Mouse (Mus musculus): ENCODE data around the gene AU041133. TPM values are rescaled to one million over a fixed set of nuclear protein-coding genes. Genes with fewer than 3 reads are reported as not detected.
"Not testable (repeated sequence)": the region's sequence is repeated elsewhere in the genome, so short reads cannot be mapped to it uniquely, and the experiment has no call there.

Gene AU041133
- polyA plus RNA-seq (2012; rRNA removed) = 0.19 and 0.22 TPM in 2 replicates

- H3K27ac ChIP-seq (ENCODE audit: insufficient read depth, low read length) = peak within 1 kb of the TSS; percentile 62
- H3K27me3 ChIP-seq (ENCODE audit: control insufficient read depth, insufficient read depth, low read length) = no peaks in the 10 kb centered on the region
- 2% methylated on average over 41 of the region's 41 CpGs for WGBS
- TF ChIP-seq CTCF (IDR thresholded peaks at IDR 0.05; ENCODE audit: extremely low read depth, insufficient read depth, insufficient read length, insufficient replicate concordance) (no peak), POLR2A (IDR thresholded peaks at IDR 0.05; ENCODE audit: low read depth, low read length) (peak; percentile 56)
- no peaks in the 10 kb centered on the region for H3K36me3 ChIP-seq (ENCODE audit: control insufficient read depth, insufficient read depth, low read length)
- peak; percentile 68 to 84 for DNase-seq (ENCODE audit: low read depth in 1 of 2, low spot score in 2 of 2)
- peak within 1 kb of the TSS; percentile 70 for H3K4me3 ChIP-seq (ENCODE audit: extremely low read depth, insufficient read depth, insufficient read length)
- no peaks in the 10 kb centered on the region for H3K4me1 ChIP-seq (ENCODE audit: control insufficient read depth, insufficient read depth, insufficient read length)
Observed at GRCm38 (mm10) chr10:82127850-82128401, at the start of gene AU041133. TSS of gene AU041133 (plus strand) at chr10:82128013.

GRCm38 (mm10) chr10:82082728-82083621 is 44.8 kb upstream of the AU041133 start, which contains the start of gene BC024063:
TSS of gene BC024063 (plus strand) at chr10:82083353.
- peak; percentile 40 to 51 for DNase-seq (ENCODE audit: low read depth in 1 of 2, low spot score in 2 of 2)
- peak within 1 kb of the TSS; percentile 61 for H3K4me3 ChIP-seq (ENCODE audit: extremely low read depth, insufficient read depth, insufficient read length)
- H3K27ac ChIP-seq (ENCODE audit: insufficient read depth, low read length) = peak within 1 kb of the TSS; percentile 66
- 27% methylated on average over 42 of the region's 42 CpGs for WGBS
- H3K36me3 ChIP-seq (ENCODE audit: control insufficient read depth, insufficient read depth, low read length); H3K27me3 ChIP-seq (ENCODE audit: control insufficient read depth, insufficient read depth, low read length); H3K4me1 ChIP-seq (ENCODE audit: control insufficient read depth, insufficient read depth, insufficient read length): not testable (repeated sequence)

DNA sequence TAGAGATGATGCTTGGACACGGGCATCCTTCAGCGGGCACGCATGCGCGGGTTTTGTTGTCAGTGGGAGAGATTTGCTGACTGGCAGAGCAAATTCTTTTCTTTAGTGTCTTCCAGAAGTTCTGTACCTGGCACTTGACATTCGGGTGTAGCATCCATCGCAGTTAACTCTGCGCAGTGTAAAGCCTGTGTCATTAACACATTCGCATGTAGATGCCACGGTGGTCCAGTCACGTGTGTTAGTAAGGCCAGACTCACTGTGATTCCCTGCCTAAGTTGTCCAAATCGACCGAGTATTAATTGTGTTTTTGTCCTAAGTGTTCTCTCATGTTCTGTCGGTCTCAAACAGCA is 44.2 kb upstream of the AU041133 start:
- H3K27ac ChIP-seq (ENCODE audit: insufficient read depth, low read length); H3K36me3 ChIP-seq (ENCODE audit: control insufficient read depth, insufficient read depth, low read length); DNase-seq (ENCODE audit: low read depth in 1 of 2, low spot score in 2 of 2); H3K4me1 ChIP-seq (ENCODE audit: control insufficient read depth, insufficient read depth, insufficient read length); H3K27me3 ChIP-seq (ENCODE audit: control insufficient read depth, insufficient read depth, low read length): not testable (repeated sequence)
- 27% methylated on average over 14 of the region's 14 CpGs for WGBS
- peak overlapping the region; percentile 61 for H3K4me3 ChIP-seq (ENCODE audit: extremely low read depth, insufficient read depth, insufficient read length)

DNA sequence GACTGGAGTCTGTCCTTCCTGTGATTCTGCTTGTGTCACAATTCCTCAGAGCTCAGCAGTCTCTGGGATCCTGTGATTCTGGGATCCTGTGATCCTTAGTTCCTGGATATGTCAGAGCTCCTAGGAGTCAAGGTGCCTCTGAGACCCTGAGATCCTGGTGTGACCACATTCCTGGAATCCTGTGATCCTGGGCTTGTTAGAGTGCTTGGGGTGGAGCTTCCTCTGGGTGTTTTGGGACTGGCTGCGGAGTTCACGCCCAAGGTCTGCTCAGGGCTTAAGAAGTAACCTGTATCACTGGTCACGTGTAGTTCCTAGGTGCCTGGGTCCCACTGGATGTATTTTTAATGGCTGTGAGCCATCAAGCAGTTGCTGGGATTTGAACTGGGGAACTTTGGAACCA is 10.6 kb upstream of the AU041133 start:
- Histone ChIP-seq H3K36me3 (ENCODE audit: control insufficient read depth, insufficient read depth, low read length) (no peaks in the 10 kb centered on the region), H3K4me3 (ENCODE audit: extremely low read depth, insufficient read depth, insufficient read length) (no peak overlapping the region), H3K27me3 (ENCODE audit: control insufficient read depth, insufficient read depth, low read length) (no peaks in the 10 kb centered on the region; the same call in 1 of the 2 replicates), H3K27ac (ENCODE audit: insufficient read depth, low read length) (no peak overlapping the region), H3K4me1 (ENCODE audit: control insufficient read depth, insufficient read depth, insufficient read length) (no peaks in the 10 kb centered on the region)
- no peak for DNase-seq (ENCODE audit: low read depth in 1 of 2, low spot score in 2 of 2)
- TF ChIP-seq POLR2A (IDR thresholded peaks at IDR 0.05; ENCODE audit: low read depth, low read length) = no peak
- TF ChIP-seq CTCF (IDR thresholded peaks at IDR 0.05; ENCODE audit: extremely low read depth, insufficient read depth, insufficient read length, insufficient replicate concordance) = no peak
- WGBS = 93% methylated on average over 3 of the region's 3 CpGs

GRCm38 (mm10) chr10:82145282-82145681 is 17.5 kb downstream of the AU041133 start:
- 92% methylated on average over 1 of the region's 1 CpGs for WGBS
- Histone ChIP-seq H3K36me3 (ENCODE audit: control insufficient read depth, insufficient read depth, low read length) (peaks cover 21% of the 10 kb centered on the region), H3K27me3 (ENCODE audit: control insufficient read depth, insufficient read depth, low read length) (no peaks in the 10 kb centered on the region), H3K4me1 (ENCODE audit: control insufficient read depth, insufficient read depth, insufficient read length) (no peaks in the 10 kb centered on the region), H3K4me3 (ENCODE audit: extremely low read depth, insufficient read depth, insufficient read length) (no peak overlapping the region), H3K27ac (ENCODE audit: insufficient read depth, low read length) (no peak overlapping the region)
- TF ChIP-seq POLR2A (IDR thresholded peaks at IDR 0.05; ENCODE audit: low read depth, low read length) (no peak), CTCF (IDR thresholded peaks at IDR 0.05; ENCODE audit: extremely low read depth, insufficient read depth, insufficient read length, insufficient replicate concordance) (no peak)
- DNase-seq (ENCODE audit: low read depth in 1 of 2, low spot score in 2 of 2) = no peak

DNA sequence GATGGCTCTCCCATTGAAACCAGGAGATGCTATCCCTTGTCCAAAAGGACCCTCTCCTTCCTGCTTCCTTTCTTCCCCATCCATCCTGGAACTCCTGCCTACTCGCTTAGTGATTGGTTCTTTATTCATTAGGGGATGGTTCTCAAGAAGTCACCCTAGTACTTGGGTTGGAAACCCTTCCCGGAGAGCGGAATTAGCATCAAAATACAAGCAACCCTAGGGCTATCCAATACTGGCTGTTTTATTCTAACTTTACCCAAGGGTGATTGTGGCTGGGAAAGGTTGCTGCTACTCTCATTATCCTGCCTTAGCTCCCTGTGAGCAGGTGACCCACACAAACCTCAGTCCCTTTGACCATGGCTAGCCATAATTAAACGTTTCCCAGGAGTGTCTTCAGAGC is 19.8 kb downstream of the AU041133 start:
- Histone ChIP-seq H3K4me3 (ENCODE audit: extremely low read depth, insufficient read depth, insufficient read length) (no peak overlapping the region), H3K4me1 (ENCODE audit: control insufficient read depth, insufficient read depth, insufficient read length) (no peaks in the 10 kb centered on the region), H3K27me3 (ENCODE audit: control insufficient read depth, insufficient read depth, low read length) (no peaks in the 10 kb centered on the region), H3K27ac (ENCODE audit: insufficient read depth, low read length) (no peak overlapping the region), H3K36me3 (ENCODE audit: control insufficient read depth, insufficient read depth, low read length) (peaks cover 28% of the 10 kb centered on the region)
- TF ChIP-seq POLR2A (IDR thresholded peaks at IDR 0.05; ENCODE audit: low read depth, low read length) = no peak
- no peak for TF ChIP-seq CTCF (IDR thresholded peaks at IDR 0.05; ENCODE audit: extremely low read depth, insufficient read depth, insufficient read length, insufficient replicate concordance)
- WGBS = 86% methylated on average over 4 of the region's 4 CpGs
- no peak for DNase-seq (ENCODE audit: low read depth in 1 of 2, low spot score in 2 of 2)

DNA sequence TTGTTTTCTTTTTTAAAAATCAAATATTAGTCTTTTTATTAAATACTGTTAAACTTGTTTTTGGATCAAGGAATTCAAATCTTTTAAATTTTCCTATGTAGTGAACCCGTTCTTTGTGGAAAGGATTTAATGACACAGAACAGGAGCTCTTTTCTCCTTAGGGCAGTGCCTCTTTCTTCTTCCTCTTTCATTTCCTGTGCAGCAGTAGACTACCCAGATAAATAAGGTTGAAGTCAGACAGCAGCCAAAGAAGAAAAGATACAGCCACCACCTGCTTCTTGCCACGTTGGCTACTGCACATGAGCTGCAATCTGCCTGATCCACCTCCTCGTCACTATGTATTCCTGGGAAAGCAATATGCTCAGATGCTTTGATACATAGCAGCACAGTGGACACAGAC is 40.0 kb downstream of the AU041133 start:
- 10% methylated on average over 3 of the region's 3 CpGs for whole genome bisulfite sequencing
- no peaks in the 10 kb centered on the region for H3K27me3 ChIP-seq (ENCODE audit: control insufficient read depth, insufficient read depth, low read length)
- no peaks in the 10 kb centered on the region for H3K36me3 ChIP-seq (ENCODE audit: control insufficient read depth, insufficient read depth, low read length)
- no peak for DNase-seq (ENCODE audit: low read depth in 1 of 2, low spot score in 2 of 2)
- no peak overlapping the region for H3K4me3 ChIP-seq (ENCODE audit: extremely low read depth, insufficient read depth, insufficient read length)
- peak overlapping the region; percentile 72 for H3K27ac ChIP-seq (ENCODE audit: insufficient read depth, low read length)
- TF ChIP-seq CTCF (IDR thresholded peaks at IDR 0.05; ENCODE audit: extremely low read depth, insufficient read depth, insufficient read length, insufficient replicate concordance) = no peak
- TF ChIP-seq POLR2A (IDR thresholded peaks at IDR 0.05; ENCODE audit: low read depth, low read length) = no peak
- H3K4me1 ChIP-seq (ENCODE audit: control insufficient read depth, insufficient read depth, insufficient read length) = peaks cover 8% of the 10 kb centered on the region; the same call in 1 of the 2 replicates
